Mouse (Mus musculus): ENCODE results near the gene Sox13.
"Not testable (repeated sequence)": the region's sequence is repeated elsewhere in the genome, so short reads cannot be mapped to it uniquely, and the experiment has no call there.

The Sox13 gene

GRCm38 (mm10) chr1:133367606-133368488 is 56.3 kb downstream of the Sox13 start:
- no peak for DNase-seq (ENCODE audit: low spot score in 2 of 2)

GRCm38 (mm10) chr1:133366951-133367605 is 57.1 kb downstream of the Sox13 start:
- no peak for DNase-seq (ENCODE audit: low spot score in 2 of 2)

- no peak for DNase-seq (ENCODE audit: low spot score in 2 of 2)
Observed at GRCm38 (mm10) chr1:133364890-133365289, 59.3 kb downstream of the Sox13 start.

- DNase-seq (ENCODE audit: low spot score in 2 of 2), result no peak
Observed at GRCm38 (mm10) chr1:133364022-133364630, 60.1 kb downstream of the Sox13 start.

DNA sequence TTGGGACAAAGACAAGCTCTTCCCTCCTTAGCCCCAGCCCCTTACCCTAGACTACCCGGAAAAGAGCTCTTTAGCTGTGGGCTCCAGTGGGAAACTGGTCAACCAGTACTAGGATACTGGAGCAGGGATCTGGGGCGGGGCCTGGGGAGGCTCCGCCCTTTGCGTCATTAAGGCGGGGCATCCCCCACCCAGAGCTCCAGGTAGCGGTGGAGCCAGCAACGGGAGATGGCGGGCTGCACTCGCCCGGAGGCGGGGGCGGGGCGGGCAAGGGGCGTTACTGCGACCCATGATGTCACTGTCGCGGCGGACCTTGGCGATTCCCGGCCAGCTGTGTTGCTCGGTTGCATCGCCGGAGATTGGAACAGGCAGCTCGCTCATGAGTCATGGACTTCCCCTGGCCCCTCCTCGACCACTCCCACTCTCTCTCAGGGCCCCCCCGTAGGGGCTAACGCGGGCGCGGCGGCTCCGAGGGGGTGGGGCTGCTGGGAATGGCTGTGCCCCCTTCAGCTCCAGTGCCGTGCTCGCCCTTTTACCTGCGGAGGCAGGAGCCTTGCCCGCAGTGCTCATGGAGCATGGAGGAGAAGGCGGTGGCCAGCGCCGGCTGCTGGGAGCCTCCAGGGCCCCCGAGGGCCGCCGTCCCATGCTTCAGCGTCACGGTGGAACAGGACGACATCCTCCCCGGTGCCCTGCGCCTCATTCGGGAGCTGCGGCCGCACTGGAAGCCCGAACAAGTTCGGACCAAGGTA is 60.7 kb downstream of the Sox13 start, which contains the start of gene Etnk2:
Etnk2 (plus strand) TSS at position 297 of the 746 bp plus-strand sequence.
- DNase-seq (ENCODE audit: low spot score in 2 of 2), result no peak

- DNase-seq (ENCODE audit: low spot score in 2 of 2), result no peak
Observed at GRCm38 (mm10) chr1:133362103-133362502, 62.1 kb downstream of the Sox13 start.

- no peak for DNase-seq (ENCODE audit: low spot score in 2 of 2)
Observed at GRCm38 (mm10) chr1:133361006-133361405, 63.2 kb downstream of the Sox13 start.

DNA sequence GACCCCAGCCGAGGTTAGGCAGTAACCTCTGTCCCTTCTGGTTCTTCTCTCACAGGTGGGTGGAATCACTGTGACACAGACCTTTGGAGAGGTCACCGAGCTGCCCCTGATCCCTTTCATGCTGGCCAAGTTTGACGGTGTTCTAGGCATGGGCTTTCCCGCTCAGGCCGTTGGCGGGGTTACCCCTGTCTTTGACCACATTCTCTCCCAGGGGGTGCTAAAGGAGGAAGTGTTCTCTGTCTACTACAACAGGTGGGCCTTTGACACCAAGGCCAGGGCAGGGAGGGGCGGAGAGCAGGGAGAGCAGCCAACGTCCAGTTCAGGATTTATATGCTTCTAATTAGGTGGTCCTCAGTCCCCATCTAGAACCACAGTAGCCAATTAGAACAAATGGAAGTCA is 67.8 kb downstream of the Sox13 start:
- peak in 1 of 2 experiments; percentile 44 for DNase-seq (ENCODE audit: low spot score in 2 of 2)

DNA sequence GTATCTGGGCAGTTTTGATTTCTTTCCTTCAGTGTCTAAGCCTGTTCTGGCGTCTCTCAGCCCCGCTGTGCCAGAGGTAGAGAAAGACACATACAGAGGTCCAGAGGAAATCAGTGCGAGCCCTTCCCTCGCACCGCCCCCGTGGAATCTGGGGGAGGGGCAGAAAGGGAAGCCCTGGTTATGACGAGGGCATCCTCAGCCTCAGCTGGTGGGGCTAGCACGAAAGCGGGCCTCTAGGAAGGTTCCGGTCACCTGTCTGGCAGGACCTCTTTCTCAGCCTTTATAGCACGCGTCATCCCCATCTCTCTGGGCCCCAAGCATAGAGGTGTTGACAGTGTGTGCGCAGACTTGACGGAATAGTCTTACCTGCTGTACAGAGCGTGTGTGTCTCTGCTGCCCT is 68.3 kb downstream of the Sox13 start:
- no peak for DNase-seq (ENCODE audit: low spot score in 2 of 2)

- DNase-seq (ENCODE audit: low spot score in 2 of 2), result no peak
Observed at GRCm38 (mm10) chr1:133355469-133355868, 68.7 kb downstream of the Sox13 start.

- peak; percentile 56 to 74 for DNase-seq (ENCODE audit: low spot score in 2 of 2)
Observed at GRCm38 (mm10) chr1:133353371-133353809, 70.8 kb downstream of the Sox13 start.

DNA sequence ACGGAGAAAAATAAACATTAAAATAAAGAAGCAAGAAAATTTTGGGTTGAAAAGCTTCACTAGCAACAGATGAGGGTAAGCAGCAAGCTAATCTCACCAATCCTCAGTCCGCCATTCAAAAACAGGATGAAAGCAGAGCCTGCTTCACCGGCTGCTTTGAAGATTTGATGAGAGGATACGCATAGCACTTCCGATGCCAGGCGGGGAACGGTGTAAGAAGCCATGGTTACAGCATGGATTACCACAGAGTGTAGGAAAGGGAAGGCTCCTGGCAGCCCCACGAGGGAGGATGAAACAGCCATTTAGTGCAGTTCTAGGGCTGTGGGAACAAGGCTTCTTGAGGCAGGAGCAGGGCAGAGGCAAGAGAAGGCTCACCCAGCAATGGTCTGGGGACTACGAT is 72.4 kb downstream of the Sox13 start:
- no peak for DNase-seq (ENCODE audit: low spot score in 2 of 2)

GRCm38 (mm10) chr1:133350210-133350609 is 74.0 kb downstream of the Sox13 start, which contains the start of gene Ren1:
Gene Ren1 (plus strand): TSS chr1:133350510.
- no peak for DNase-seq (ENCODE audit: low spot score in 2 of 2)

GRCm38 (mm10) chr1:133347693-133348520 is 76.3 kb downstream of the Sox13 start:
- no peak for DNase-seq (ENCODE audit: low spot score in 2 of 2)

DNA sequence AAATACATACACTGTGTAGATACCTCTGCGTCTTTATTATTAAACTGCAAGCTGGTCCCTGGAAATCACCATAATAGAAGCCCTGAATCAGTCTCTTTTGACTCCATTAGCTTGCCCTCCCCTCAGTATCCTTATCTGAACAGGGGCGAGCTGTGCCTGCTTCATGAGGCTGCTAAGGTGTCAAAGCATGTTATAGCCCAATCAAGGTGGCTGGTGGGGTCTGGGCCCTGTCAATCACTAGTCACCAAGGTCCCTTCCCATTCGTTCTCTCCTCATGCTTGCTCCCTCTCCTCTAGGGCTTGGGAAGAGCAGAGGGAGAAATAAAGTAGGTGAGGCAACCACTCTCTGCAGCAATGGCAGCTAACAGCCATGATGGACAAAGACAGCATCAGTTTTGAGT is 77.0 kb downstream of the Sox13 start:
- DNase-seq (ENCODE audit: low spot score in 2 of 2), result no peak

- DNase-seq (ENCODE audit: low spot score in 2 of 2), result no peak
Observed at GRCm38 (mm10) chr1:133346531-133346930, 77.6 kb downstream of the Sox13 start.

DNA sequence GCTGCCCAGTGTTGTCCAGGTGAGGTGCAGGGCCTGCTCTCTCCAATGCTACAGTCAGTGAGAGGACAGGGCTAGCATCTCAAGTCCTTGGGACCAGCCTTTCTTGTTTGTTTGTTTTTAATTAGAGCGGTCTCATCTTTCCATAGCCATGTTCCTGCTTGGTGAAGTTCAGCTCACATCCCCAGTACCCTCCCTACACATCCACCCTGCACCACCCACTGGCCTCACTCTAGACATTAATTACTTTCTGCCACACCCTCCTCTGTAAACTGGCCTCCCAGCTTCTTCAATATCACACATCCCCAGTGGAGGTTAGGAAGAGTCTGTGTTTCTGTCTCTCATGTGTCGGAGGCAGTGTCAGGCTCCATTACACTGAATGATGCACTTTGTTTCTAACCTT is 79.8 kb downstream of the Sox13 start:
- no peak for DNase-seq (ENCODE audit: low spot score in 2 of 2)

- DNase-seq (ENCODE audit: low spot score in 2 of 2), result not testable (repeated sequence)
Observed at GRCm38 (mm10) chr1:133340403-133340802, 83.8 kb downstream of the Sox13 start.

- no peak for DNase-seq (ENCODE audit: low spot score in 2 of 2)
Observed at GRCm38 (mm10) chr1:133333937-133334336, 90.2 kb downstream of the Sox13 start.

DNA sequence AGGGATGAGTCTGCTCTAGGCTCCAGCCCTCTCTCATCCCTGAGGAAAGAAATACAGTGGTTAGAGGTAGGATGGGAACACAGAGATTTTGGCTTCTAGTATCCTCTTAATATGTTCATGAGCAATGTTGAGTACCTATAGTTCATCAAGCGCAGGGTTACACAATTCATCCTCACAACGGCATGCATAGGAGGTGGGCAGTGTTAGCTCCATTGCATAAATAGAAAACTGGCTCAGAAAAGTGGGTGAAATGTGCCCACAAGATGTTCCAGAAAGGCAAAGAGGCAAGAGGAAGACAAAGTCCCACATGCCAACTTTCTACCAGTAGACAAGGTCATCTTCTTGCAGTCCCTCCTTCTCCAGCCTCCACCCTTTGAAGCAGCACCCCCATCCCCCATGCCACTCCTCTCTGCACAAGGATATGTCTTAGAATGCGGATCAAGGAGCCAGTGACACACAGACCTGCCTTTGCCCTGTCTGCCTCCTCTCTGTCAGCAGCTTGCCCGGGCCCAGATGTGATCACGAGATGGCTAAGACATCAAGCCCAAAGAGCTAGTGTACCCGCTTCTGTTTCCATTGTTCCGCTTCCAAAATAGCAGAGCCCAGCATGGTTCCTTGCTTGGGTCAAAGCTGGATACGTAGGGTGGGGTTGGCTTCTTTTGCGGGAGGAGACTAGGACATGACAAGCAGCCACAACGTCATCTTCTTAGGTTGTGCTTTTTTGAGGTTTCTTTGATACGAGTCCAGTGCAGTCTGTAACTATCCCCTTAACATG is 91.3 kb downstream of the Sox13 start:
- no peak for DNase-seq (ENCODE audit: low spot score in 2 of 2)

Data from spleen, postnatal 14 days (tissue).